In the genomic region with DNA sequence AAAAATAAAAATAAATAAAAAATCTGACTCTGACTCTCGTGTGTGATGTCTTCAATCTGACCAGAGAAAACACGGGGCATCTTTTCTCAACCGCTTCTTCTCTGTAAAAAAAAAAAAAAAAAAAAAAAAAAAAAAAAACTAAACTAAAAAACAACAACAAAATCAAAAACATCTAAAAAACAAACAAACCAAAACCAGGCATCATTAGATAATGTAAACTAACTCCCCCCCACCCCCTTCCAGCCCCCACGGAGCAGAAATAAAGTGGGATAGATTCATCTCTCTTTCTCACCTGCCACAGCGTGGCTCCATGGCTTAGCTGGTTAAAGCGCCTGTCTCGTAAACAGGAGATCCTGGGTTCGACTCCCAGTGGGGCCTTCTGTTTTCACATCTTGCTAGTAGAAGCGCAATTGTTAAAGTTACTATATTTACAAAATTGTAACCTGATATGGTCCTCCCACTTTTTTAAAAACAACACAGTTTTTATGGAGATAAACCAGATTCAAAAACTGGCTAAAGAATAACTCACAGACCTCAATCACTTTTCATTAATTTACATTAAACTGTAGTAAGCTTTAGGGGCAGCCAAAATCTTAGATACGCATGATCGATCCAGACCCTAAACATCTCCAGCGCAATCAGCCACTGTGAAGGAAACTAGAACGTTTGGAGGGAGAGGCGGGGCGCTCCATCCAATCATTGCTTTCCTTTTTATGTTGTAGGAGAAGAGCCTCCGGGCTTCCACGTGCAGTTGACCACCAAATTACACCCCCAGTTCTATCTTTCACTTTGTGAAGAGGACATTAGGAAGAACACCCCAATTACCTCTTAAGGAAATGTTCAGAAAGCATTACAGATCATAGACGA, we compare ENCODE assay signal across 8 mouse cellular contexts. TPM values are rescaled to one million over a fixed set of nuclear protein-coding genes. Genes with fewer than 3 reads are reported as not detected.
DNase-seq lines count a peak whose midpoint lies in the region; ATAC-seq and TF ChIP-seq lines count a peak whose summit lies in the region.
"Had no signal": no experiment of that assay in that cellular context is flagged by ENCODE, and none has a peak within 500 bp of the region (broad histone marks: within the 10 kb centered on the region; RNA-seq: fewer than 3 reads in every experiment).

No protein-coding gene starts in this region.

- TF ChIP-seq CTCF in CH12.LX (conservative IDR thresholded peaks at IDR 0.05 in 1 of 2, IDR thresholded peaks at IDR 0.05 in 1 of 2; ENCODE audit: low read depth in 2 of 2, low read length in 2 of 2): no peak
- no peak for TF ChIP-seq CTCF in lung, adult 2 months (IDR thresholded peaks at IDR 0.05; ENCODE audit: insufficient read depth, low read length)

- no peak for TF ChIP-seq POLR2A in CH12.LX (IDR thresholded peaks at IDR 0.05; ENCODE audit: low read depth, low read length)
- TF ChIP-seq POLR2A in lung, adult 2 months (IDR thresholded peaks at IDR 0.05; ENCODE audit: borderline replicate concordance, extremely low read depth, low read depth, low read length): no peak

- dilution Hi-C loops in CH12.LX (cut with MboI; ENCODE audit: extremely low pct_ligation_motif_present, extremely low pct_unique_long_range_greater_than_20kb, low sequenced_read_pairs): no loop called here

- H3K27me3 ChIP-seq in CH12.LX (replicated peaks): peaks cover 5% of the 10 kb centered on the region
- H3K27me3 ChIP-seq in hindbrain, embryonic 11.5 days (ENCODE audit: control insufficient read depth, insufficient read depth, low read length): no peaks in the 10 kb centered on the region; the same call in 1 of the 2 replicates
- peaks cover 8% of the 10 kb centered on the region; the same call in 1 of the 2 replicates for H3K27me3 ChIP-seq in limb, embryonic 12.5 days

- H3K4me2 ChIP-seq in CH12.LX (ENCODE audit: insufficient read depth, low read depth, poor library complexity, severe bottlenecking): peak overlapping the region; percentile 93
- 0 out of 2 replicates have a peak overlapping the region, but pooled peaks have one; percentile 3 for H3K4me2 ChIP-seq in hindbrain, embryonic 11.5 days (replicated peaks; ENCODE audit: low read depth, low read length)
- peak overlapping the region; percentile 55 for H3K4me2 ChIP-seq in limb, embryonic 12.5 days

- ATAC-seq in hindbrain, embryonic 11.5 days (ENCODE audit: low FRiP score): no peak
- ATAC-seq in limb, embryonic 12.5 days (ENCODE audit: insufficient number of reproducible peaks, insufficient read depth, low FRiP score, low TSS enrichment, low read depth): no peak

- H3K9ac ChIP-seq in CH12.LX (ENCODE audit: insufficient read depth, low read depth): no peak overlapping the region
- no peak overlapping the region for H3K9ac ChIP-seq in hindbrain, embryonic 11.5 days (ENCODE audit: low read depth, low read length)
- H3K9ac ChIP-seq in limb, embryonic 12.5 days (replicated peaks): no peak overlapping the region

- H3K36me3 ChIP-seq in CH12.LX (replicated peaks in 1 of 2; ENCODE audit: control insufficient read depth in 1 of 2, insufficient read depth in 1 of 2, low read length in 1 of 2): no peaks in the 10 kb centered on the region
- no peaks in the 10 kb centered on the region for H3K36me3 ChIP-seq in hindbrain, embryonic 11.5 days (ENCODE audit: control insufficient read depth, insufficient read depth, low read length)
- no peaks in the 10 kb centered on the region for H3K36me3 ChIP-seq in limb, embryonic 12.5 days

- WGBS in hindbrain, embryonic 11.5 days: 14% methylated on average over 18 of the region's 18 CpGs
- WGBS in limb, embryonic 12.5 days: 16% methylated on average over 18 of the region's 18 CpGs
- WGBS in lung, adult 2 months: 24% methylated on average over 18 of the region's 18 CpGs

- no peak for TF ChIP-seq EP300 in CH12.LX (IDR thresholded peaks at IDR 0.05; ENCODE audit: low read length)

- in situ Hi-C loops in CH12.LX (cut with MboI; ENCODE audit: low pct_ligation_motif_present, low pct_unique_long_range_greater_than_20kb, low sequenced_read_pairs): no loop called here

- peak overlapping the region in 2 of 3 experiments; percentile 21 to 58 for H3K4me3 ChIP-seq in CH12.LX (replicated peaks in 1 of 3; ENCODE audit: low read depth in 2 of 3, low read length in 2 of 3, poor library complexity in 1 of 3)
- 0 out of 2 replicates have a peak overlapping the region, but pooled peaks have one; percentile 22 for H3K4me3 ChIP-seq in hindbrain, embryonic 11.5 days (ENCODE audit: low read depth, low read length)
- peak overlapping the region; percentile 31 for H3K4me3 ChIP-seq in limb, embryonic 12.5 days (replicated peaks)
- H3K4me3 ChIP-seq in lung, adult 2 months (replicated peaks; ENCODE audit: extremely low read depth, low read depth, low read length): no peak overlapping the region

- no peak for TF ChIP-seq RAD21 in CH12.LX (IDR thresholded peaks at IDR 0.05; ENCODE audit: low read depth, low read length)

- DNase-seq in 416B (ENCODE audit: low read depth) (peak; percentile 44), CH12.LX (ENCODE audit: extremely low read depth) (peak; percentile 83)
- DNase-seq in embryo, embryonic 10 days (ENCODE audit: low spot score): peak; percentile 78
- DNase-seq in hindbrain, embryonic 11.5 days (ENCODE audit: low spot score): peak; percentile 72
- DNase-seq in retina, postnatal 1 day: peak; percentile 61
- DNase-seq in lung, adult 2 months: no peak

- H3K4me1 ChIP-seq in CH12.LX (ENCODE audit: control insufficient read depth in 1 of 2, insufficient read depth in 2 of 2): peaks cover 0 to 27% of the 10 kb centered on the region in 2 experiments; a peak in 2 of 4 replicates
- no peaks in the 10 kb centered on the region for H3K4me1 ChIP-seq in hindbrain, embryonic 11.5 days (replicated peaks; ENCODE audit: control insufficient read depth, insufficient read depth, low read length)
- H3K4me1 ChIP-seq in limb, embryonic 12.5 days (replicated peaks): no peaks in the 10 kb centered on the region
- peaks cover 3% of the 10 kb centered on the region for H3K4me1 ChIP-seq in lung, adult 2 months (ENCODE audit: control insufficient read depth, insufficient read depth, low read length)

- H3K27ac ChIP-seq in CH12.LX (ENCODE audit: insufficient read depth, low read depth): no peak overlapping the region
- H3K27ac ChIP-seq in hindbrain, embryonic 11.5 days (ENCODE audit: low read depth, low read length): no peak overlapping the region
- H3K27ac ChIP-seq in limb, embryonic 12.5 days: no peak overlapping the region

- no peaks in the 10 kb centered on the region for H3K9me3 ChIP-seq in CH12.LX (replicated peaks; ENCODE audit: low read length)
- no peaks in the 10 kb centered on the region for H3K9me3 ChIP-seq in hindbrain, embryonic 11.5 days (ENCODE audit: control insufficient read depth, low read length)
- no peaks in the 10 kb centered on the region for H3K9me3 ChIP-seq in limb, embryonic 12.5 days

- no peaks in the 10 kb centered on the region for H3K79me2 ChIP-seq in CH12.LX (replicated peaks; ENCODE audit: control insufficient read depth, extremely low read depth, insufficient read depth, poor library complexity, severe bottlenecking)

TF ChIP-seq in CH12.LX, 34 proteins besides CTCF, POLR2A, EP300 and RAD21:
- no peak for TF ChIP-seq CHD2 (IDR thresholded peaks at IDR 0.05; ENCODE audit: low read length)
- no peak for TF ChIP-seq GABPA (IDR thresholded peaks at IDR 0.05; ENCODE audit: insufficient replicate concordance, low read depth, low read length)
- TF ChIP-seq USF1 (IDR thresholded peaks at IDR 0.05; ENCODE audit: low read depth, low read length): no peak
- TF ChIP-seq ZNF384 (IDR thresholded peaks at IDR 0.05; ENCODE audit: low read depth, low read length): peak; percentile 76
- peak; percentile 93 for TF ChIP-seq ELF1 (IDR thresholded peaks at IDR 0.05; ENCODE audit: low read depth, low read length)
- TF ChIP-seq NRF1 (IDR thresholded peaks at IDR 0.05; ENCODE audit: low read depth, low read length): peak; percentile 59; the same call in 1 of the 2 replicates
- TF ChIP-seq MAFK (IDR thresholded peaks at IDR 0.05; ENCODE audit: insufficient replicate concordance, low read length): peak; percentile 92
- TF ChIP-seq POLR2AphosphoS2 (IDR thresholded peaks at IDR 0.05; ENCODE audit: low read depth, low read length): no peak
- TF ChIP-seq E2F4 (IDR thresholded peaks at IDR 0.05; ENCODE audit: insufficient replicate concordance, low read depth, low read length): 0 out of 2 replicates have a peak, but pooled peaks have one; percentile 37
- TF ChIP-seq TBP (conservative IDR thresholded peaks at IDR 0.05; ENCODE audit: low read depth, low read length): peak; percentile 99
- TF ChIP-seq IRF4 (IDR thresholded peaks at IDR 0.05; ENCODE audit: low read depth, low read length): no peak

RNA-seq across cellular contexts. Expression of gene Gpx6, which starts 10.8 kb away (rescaled TPM):
- 0.29 TPM in 1 of 2 replicates, not detected in the other for total RNA-seq in CH12.LX (2012; rRNA removed)
- 1.3 and 1.4 TPM in 2 replicates for total RNA-seq in CH12.LX (2014; rRNA removed)
- 1.2 and 2.2 TPM in 2 replicates for polyA plus RNA-seq in CH12.LX (2012; ENCODE audit: insufficient read length, low read depth)
- polyA plus RNA-seq in hindbrain, embryonic 11.5 days (2014; fragmentation: Nextera tagmentation; extraction: Ambion mirVana): 0.32 TPM in 1 of 2 replicates, not detected in the other
- polyA plus RNA-seq in limb, embryonic 12.5 days (2016; fragmentation: Nextera tagmentation; extraction: Ambion mirVana): 0.60 and 0.73 TPM in 2 replicates
- not detected in 2 replicates for polyA plus RNA-seq in lung, adult 2 months (2012; rRNA removed)
- total RNA-seq: heart, adult 18-20 months had no signal

RNA-seq across cellular contexts. Expression of gene Olfr1367, which starts 24.0 kb away (rescaled TPM):
- not detected in 2 replicates for total RNA-seq in CH12.LX (2012; rRNA removed)
- total RNA-seq in CH12.LX (2014; rRNA removed): not detected in 2 replicates
- not detected in 2 replicates for polyA plus RNA-seq in CH12.LX (2012; ENCODE audit: insufficient read length, low read depth)
- polyA plus RNA-seq in hindbrain, embryonic 11.5 days (2014; fragmentation: Nextera tagmentation; extraction: Ambion mirVana): not detected in 2 replicates
- polyA plus RNA-seq in limb, embryonic 12.5 days (2016; fragmentation: Nextera tagmentation; extraction: Ambion mirVana): not detected in 2 replicates
- not detected in 2 replicates for polyA plus RNA-seq in lung, adult 2 months (2012; rRNA removed)
- total RNA-seq: heart, adult 18-20 months had no signal

RNA-seq across cellular contexts. Expression of gene Gpx5, which starts 30.2 kb away (rescaled TPM):
- total RNA-seq in CH12.LX (2012; rRNA removed): not detected in 2 replicates
- total RNA-seq in CH12.LX (2014; rRNA removed): not detected in 2 replicates
- polyA plus RNA-seq in CH12.LX (2012; ENCODE audit: insufficient read length, low read depth): not detected in 2 replicates
- polyA plus RNA-seq in hindbrain, embryonic 11.5 days (2014; fragmentation: Nextera tagmentation; extraction: Ambion mirVana): not detected in 2 replicates
- not detected in 2 replicates for polyA plus RNA-seq in limb, embryonic 12.5 days (2016; fragmentation: Nextera tagmentation; extraction: Ambion mirVana)
- not detected in 2 replicates for polyA plus RNA-seq in lung, adult 2 months (2012; rRNA removed)
- total RNA-seq: heart, adult 18-20 months had no signal

RNA-seq across cellular contexts. Expression of gene Zscan12, which starts 39.9 kb away (rescaled TPM):
- total RNA-seq in CH12.LX (2012; rRNA removed) (9.9 and 10.2 TPM in 2 replicates), CH12.LX (2014; rRNA removed) (14.7 and 15.1 TPM in 2 replicates)
- polyA plus RNA-seq in CH12.LX (2012; ENCODE audit: insufficient read length, low read depth): 10.6 and 10.7 TPM in 2 replicates
- 18.7 and 20.3 TPM in 2 replicates for polyA plus RNA-seq in hindbrain, embryonic 11.5 days (2014; fragmentation: Nextera tagmentation; extraction: Ambion mirVana)
- 16.4 and 17.1 TPM in 2 replicates for polyA plus RNA-seq in limb, embryonic 12.5 days (2016; fragmentation: Nextera tagmentation; extraction: Ambion mirVana)
- polyA plus RNA-seq in lung, adult 2 months (2012; rRNA removed): 1.1 and 1.8 TPM in 2 replicates

Comparison
In these comparisons a context has a peak if more than half of its experiments do, and no peak if none do; other contexts are left out.
1. H3K4me2 ChIP-seq: peak in every context shown above with its lines; median percentile 93 in CH12.LX; 55 in limb, embryonic 12.5 days; 3 in hindbrain, embryonic 11.5 days.